Mouse (Mus musculus): ENCODE data around the gene Frs3. TPM values are rescaled to one million over a fixed set of nuclear protein-coding genes. Genes with fewer than 3 reads are reported as not detected.

The Frs3 gene
- total RNA-seq, 4 experiments from 2014 or later: 28.6 to 36.7 (median 31.2) TPM

Other genes starting within 250 kb of the Frs3 start
- 10 to 100 TPM; 18.4 to 25.0 (median 23.4) TPM for gene Taf8, start 186.7 kb upstream of the Frs3 start, total RNA-seq (2022)
- gene Ccnd3, start 184.0 kb upstream of the Frs3 start, total RNA-seq (2022): 10 to 100 TPM; 38.4 to 45.2 (median 38.8) TPM
- gene Bysl, start 77.5 kb upstream of the Frs3 start, total RNA-seq (2022): 10 to 100 TPM; 16.9 to 18.6 (median 17.8) TPM
- 10 to 100 TPM; 31.1 to 40.3 (median 33.1) TPM for gene Med20, start 77.4 kb upstream of the Frs3 start, total RNA-seq (2022)
- 1 to 10 TPM; 4.9 to 8.9 (median 7.0) TPM for gene Gm20517, start 77.4 kb upstream of the Frs3 start, total RNA-seq (2022)
- gene Usp49, start 58.3 kb upstream of the Frs3 start, total RNA-seq (2022): 10 to 100 TPM in 3 of 4 experiments, 1 to 10 TPM in 1; 8.1 to 11.5 (median 10.8) TPM
- gene Tomm6, start 644 bp upstream of the Frs3 start, total RNA-seq (2022): 100 to 1,000 TPM; 170 to 219 (median 199) TPM
- gene Gm21981, start 5.4 kb downstream of the Frs3 start, total RNA-seq (2022): 1 to 10 TPM; 3.3 to 4.3 (median 3.6) TPM
- 1 to 10 TPM; 2.9 to 3.7 (median 3.2) TPM for gene Prickle4, start 5.7 kb downstream of the Frs3 start, total RNA-seq (2022)
- not detected for gene Pgc, start 37.8 kb downstream of the Frs3 start, total RNA-seq (2022)
- 10 to 100 TPM; 13.4 to 18.5 (median 17.6) TPM for gene Tfeb, start 48.0 kb downstream of the Frs3 start, total RNA-seq (2022)
- gene Mdfi, start 145.7 kb downstream of the Frs3 start, total RNA-seq (2022): 1 to 10 TPM in 2 of 4 experiments, under 1 TPM in 2; 0.37 to 2.1 (median 0.91) TPM
- gene Foxp4, start 235.6 kb downstream of the Frs3 start, total RNA-seq (2022): 10 to 100 TPM; 44.5 to 52.4 (median 49.1) TPM

Data from layer of hippocampus, adult 8-10 months (tissue).